Mouse (Mus musculus) stomach, embryonic 14.5 days (tissue): ENCODE results near the gene Otogl. TPM values are rescaled to one million over a fixed set of nuclear protein-coding genes. Genes with fewer than 3 reads are reported as not detected.

ENCODE experiments used
- ATAC-seq: fragments of 200-750 bp; cut with Nextera tagmentation; 2 replicates; pipeline ENCODE4 v1.8.0; 2017; ENCODE audit warnings: low read depth, moderate TSS enrichment; ENCODE audit not compliant: insufficient number of reproducible peaks, insufficient read depth, low FRiP score
- H3K27ac ChIP-seq: fragments of 300-500 bp; sonication (generic); 2 replicates; pipeline ENCODE4 v1.5.1; 2014; ENCODE audit warnings: mild to moderate bottlenecking, low read length, moderate library complexity, mixed read lengths
- H3K27me3 ChIP-seq: fragments of 300-500 bp; sonication (generic); 2 replicates; pipeline ENCODE4 v1.6.1; 2014; ENCODE audit warnings: low read length, control low read depth, mixed read lengths; ENCODE audit not compliant: control insufficient read depth, insufficient read depth
- H3K36me3 ChIP-seq: fragments of 300-500 bp; sonication (generic); 2 replicates; pipeline ENCODE4 v1.6.1; 2014; ENCODE audit warnings: mild to moderate bottlenecking, control low read depth, low read length, moderate library complexity, mixed read lengths; ENCODE audit not compliant: control insufficient read depth, insufficient read depth
- H3K4me1 ChIP-seq: fragments of 300-500 bp; sonication (generic); 2 replicates; pipeline ENCODE4 v1.6.1; 2014; ENCODE audit warnings: low read length, control low read depth, mixed read lengths; ENCODE audit not compliant: control insufficient read depth, insufficient read depth
- H3K4me2 ChIP-seq: fragments of 300-500 bp; sonication (generic); replicated peaks from 2 replicates; pipeline ENCODE4 v1.6.1; 2014; ENCODE audit warnings: low read depth, low read length, control low read depth
- H3K4me3 ChIP-seq: fragments of 300-500 bp; sonication (generic); 2 replicates; pipeline ENCODE4 v1.5.1; 2014; ENCODE audit warnings: low read depth, low read length, control low read depth
- H3K9ac ChIP-seq: fragments of 300-500 bp; sonication (generic); replicated peaks from 2 replicates; pipeline ENCODE4 v1.6.1; 2014; ENCODE audit warnings: low read depth, mild to moderate bottlenecking, control low read depth, low read length, moderate library complexity, mixed read lengths
- H3K9me3 ChIP-seq: fragments of 300-500 bp; sonication (generic); 2 replicates; pipeline ENCODE4 v1.6.1; 2016; ENCODE audit warnings: low read depth, low read length, control low read depth; ENCODE audit not compliant: control insufficient read depth
- WGBS: fragments of 180-500 bp; shearing (Covaris S2); extraction: QIAGEN DNeasy Blood & Tissue Kit; methylation state at CpG from one replicate; pipeline ENCODE4 v1.1.7; 2014; 5-methylcytosine and 5-hydroxymethylcytosine counted together
- polyA plus RNA-seq: library from polyadenylated mRNA; unstranded; fragments of >200 nt; fragmentation: Nextera tagmentation; extraction: Ambion mirVana; gene quantifications from 2 replicates; pipeline ENCODE4 v1.2.1, GENCODE M21; 2014

Gene Otogl
- polyA plus RNA-seq, 1 experiment from 2014 or later: 0.10 TPM

- Histone ChIP-seq H3K4me2 (no peak overlapping the region), H3K9ac (no peak overlapping the region), H3K4me3 (no peak overlapping the region), H3K36me3 (no peaks in the 10 kb centered on the region), H3K27ac (no peak overlapping the region), H3K4me1 (no peaks in the 10 kb centered on the region), H3K9me3 (no peaks in the 10 kb centered on the region), H3K27me3 (no peaks in the 10 kb centered on the region)
- 78% methylated on average over 4 of the region's 4 CpGs for WGBS
- no peak for ATAC-seq
These were observed 29.4 kb upstream of the Otogl start for GRCm38 (mm10) chr10:107941188-107941900.

- Histone ChIP-seq H3K36me3 (no peaks in the 10 kb centered on the region), H3K27me3 (no peaks in the 10 kb centered on the region), H3K27ac (no peak overlapping the region), H3K4me2 (no peak overlapping the region), H3K9ac (no peak overlapping the region), H3K4me1 (no peaks in the 10 kb centered on the region), H3K9me3 (no peaks in the 10 kb centered on the region), H3K4me3 (no peak overlapping the region)
- no peak for ATAC-seq
- 60% methylated on average over 6 of the region's 6 CpGs for WGBS
These were observed 28.4 kb upstream of the Otogl start for GRCm38 (mm10) chr10:107940302-107940701.

DNA sequence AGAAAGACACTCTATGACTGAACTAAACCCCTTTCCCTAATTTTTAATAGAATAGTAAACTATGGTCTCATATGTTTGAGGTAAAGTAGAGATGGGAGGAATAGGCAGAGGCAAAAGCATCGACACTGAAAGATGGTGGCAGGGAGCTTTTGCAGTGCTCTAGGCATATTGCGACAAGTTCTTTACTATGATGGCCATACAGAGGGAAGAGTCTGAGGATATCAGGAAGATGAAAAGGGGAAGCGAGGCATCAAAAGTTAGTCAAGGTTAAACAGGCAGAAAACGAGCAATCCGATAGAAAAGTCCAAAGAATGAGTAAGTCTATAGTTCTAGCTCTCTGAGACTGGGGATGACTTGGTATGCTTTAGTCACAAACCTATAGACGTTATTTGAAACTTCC is 27.9 kb upstream of the Otogl start:
- Histone ChIP-seq H3K36me3 (no peaks in the 10 kb centered on the region), H3K4me3 (no peak overlapping the region), H3K27me3 (no peaks in the 10 kb centered on the region), H3K27ac (no peak overlapping the region), H3K4me1 (no peaks in the 10 kb centered on the region), H3K9ac (no peak overlapping the region), H3K4me2 (no peak overlapping the region), H3K9me3 (no peaks in the 10 kb centered on the region)
- WGBS: 84% methylated on average over 6 of the region's 6 CpGs
- no peak for ATAC-seq

GRCm38 (mm10) chr10:107934055-107934454 is 22.1 kb upstream of the Otogl start:
- Histone ChIP-seq H3K9ac (no peak overlapping the region), H3K4me2 (no peak overlapping the region), H3K9me3 (no peaks in the 10 kb centered on the region), H3K27ac (no peak overlapping the region), H3K4me3 (no peak overlapping the region), H3K27me3 (no peaks in the 10 kb centered on the region), H3K36me3 (no peaks in the 10 kb centered on the region), H3K4me1 (peaks cover 9% of the 10 kb centered on the region; the same call in 1 of the 2 replicates)
- 78% methylated on average over 3 of the region's 3 CpGs for WGBS
- ATAC-seq: no peak

GRCm38 (mm10) chr10:107933527-107933926 is 21.6 kb upstream of the Otogl start:
- 79% methylated on average over 1 of the region's 1 CpGs for WGBS
- Histone ChIP-seq H3K4me1 (peaks cover 9% of the 10 kb centered on the region; the same call in 1 of the 2 replicates), H3K27me3 (no peaks in the 10 kb centered on the region), H3K4me3 (no peak overlapping the region), H3K4me2 (no peak overlapping the region), H3K9me3 (no peaks in the 10 kb centered on the region), H3K36me3 (no peaks in the 10 kb centered on the region), H3K9ac (no peak overlapping the region), H3K27ac (no peak overlapping the region)
- ATAC-seq: no peak

DNA sequence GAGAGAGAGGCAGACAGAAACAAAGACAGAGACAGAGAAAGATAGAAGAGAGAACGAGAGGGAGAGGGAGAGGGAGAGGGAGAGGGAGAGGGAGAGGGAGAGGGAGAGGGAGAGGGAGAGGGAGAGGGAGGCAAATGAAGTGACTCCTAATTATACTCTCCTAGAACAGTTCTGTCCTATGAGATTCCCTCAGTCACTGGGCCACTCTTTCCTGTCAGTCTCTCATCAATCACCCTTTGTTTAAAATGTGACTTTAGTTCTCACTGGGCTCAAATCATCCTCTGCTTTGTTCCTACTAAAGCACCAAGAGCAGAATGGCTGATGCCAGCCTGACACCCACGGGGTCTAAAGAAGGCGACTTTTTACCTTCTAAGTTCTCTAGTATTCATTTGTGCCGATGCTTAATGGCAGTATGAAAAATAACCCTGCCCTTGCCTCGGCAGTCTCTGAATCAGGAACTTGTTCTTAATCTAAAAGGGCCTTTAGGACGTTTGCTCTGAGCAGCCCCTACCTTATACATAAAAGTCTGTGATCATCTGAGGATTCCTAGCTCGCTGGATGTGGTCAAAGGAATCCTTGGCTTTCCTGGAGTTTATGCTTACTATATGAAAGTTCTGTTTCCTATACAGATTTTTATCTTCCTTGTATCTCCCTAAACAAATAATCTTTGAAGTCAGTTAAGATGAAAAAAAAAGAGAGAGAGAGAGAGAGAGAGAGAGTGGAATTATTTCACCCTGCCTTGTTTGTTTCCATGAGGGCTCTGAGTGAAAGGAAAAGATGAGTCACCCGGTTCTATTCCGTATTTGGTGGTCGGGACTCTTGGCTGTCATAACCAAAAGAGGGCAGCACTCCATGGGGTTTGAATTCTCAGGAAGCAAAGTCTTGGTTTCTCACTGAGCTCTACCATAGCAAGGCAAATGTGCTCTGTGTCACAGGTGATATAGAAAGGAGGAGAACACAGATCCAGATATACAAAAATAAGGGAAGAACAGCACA is 20.2 kb upstream of the Otogl start:
- no peaks in the 10 kb centered on the region for H3K27me3 ChIP-seq
- H3K4me3 ChIP-seq: no peak overlapping the region
- H3K9me3 ChIP-seq: no peaks in the 10 kb centered on the region
- ATAC-seq: peak; percentile 62; the same call in 1 of the 2 replicates
- H3K9ac ChIP-seq: no peak overlapping the region
- peaks cover 9% of the 10 kb centered on the region; the same call in 1 of the 2 replicates for H3K4me1 ChIP-seq
- peak overlapping the region; percentile 55 for H3K27ac ChIP-seq
- H3K4me2 ChIP-seq: no peak overlapping the region
- 20% methylated on average over 10 of the region's 10 CpGs for WGBS
- H3K36me3 ChIP-seq: no peaks in the 10 kb centered on the region

DNA sequence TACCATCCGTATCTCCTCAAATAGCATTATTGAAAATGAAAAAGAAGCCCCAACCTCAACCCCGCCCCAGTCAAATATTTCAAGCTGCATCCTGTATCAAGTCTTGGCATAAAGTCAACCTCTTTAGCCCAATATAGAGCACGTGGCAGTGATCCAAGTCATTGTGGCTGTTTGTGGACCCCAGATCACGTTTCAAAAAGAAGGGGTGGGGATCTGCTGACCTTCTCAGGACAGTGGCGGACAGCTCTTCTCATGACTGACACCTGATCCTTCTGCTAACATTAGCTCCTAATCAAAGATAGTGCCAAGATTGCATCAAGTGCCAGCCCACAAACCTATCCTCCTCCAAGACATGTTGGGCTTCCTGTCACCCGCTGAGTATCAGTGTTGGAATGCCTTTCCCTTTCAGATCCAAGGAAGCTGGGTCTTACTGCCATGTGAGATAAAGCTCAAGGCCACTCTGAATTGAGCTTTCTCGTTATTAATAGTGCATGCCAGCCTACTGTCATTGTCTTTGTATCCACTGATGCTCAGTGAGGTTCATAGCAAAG is 18.6 kb upstream of the Otogl start:
- Histone ChIP-seq H3K4me1 (peaks cover 9% of the 10 kb centered on the region; the same call in 1 of the 2 replicates), H3K36me3 (no peaks in the 10 kb centered on the region), H3K9me3 (no peaks in the 10 kb centered on the region), H3K4me3 (no peak overlapping the region), H3K27me3 (no peaks in the 10 kb centered on the region), H3K9ac (no peak overlapping the region), H3K27ac (peak overlapping the region; percentile 52; the same call in 1 of the 2 replicates), H3K4me2 (no peak overlapping the region)
- ATAC-seq: peak; percentile 29; the same call in 1 of the 2 replicates
- 46% methylated on average over 7 of the region's 7 CpGs for WGBS

- H3K36me3 ChIP-seq: no peaks in the 10 kb centered on the region
- no peak overlapping the region for H3K4me2 ChIP-seq
- no peak for ATAC-seq
- no peaks in the 10 kb centered on the region for H3K4me1 ChIP-seq
- no peak overlapping the region for H3K4me3 ChIP-seq
- H3K9me3 ChIP-seq: no peaks in the 10 kb centered on the region
- H3K9ac ChIP-seq: no peak overlapping the region
- no peaks in the 10 kb centered on the region for H3K27me3 ChIP-seq
- no peak overlapping the region for H3K27ac ChIP-seq
These were observed 13.4 kb upstream of the Otogl start for GRCm38 (mm10) chr10:107925306-107925705.
